Mouse (Mus musculus) ZHBTc4 (cell line): ENCODE results near the gene Oasl2.

Source experiments
- DNase-seq: peaks from one replicate; pipeline ENCODE4 v3.0.0-alpha.2; 2011; ENCODE audit warnings: low read depth, low spot score

Gene Oasl2

GRCm38 (mm10) chr5:114958069-114958468 lies 61.3 kb downstream of the Oasl2 start:
- DNase-seq, result no peak
